Mouse (Mus musculus) sigmoid colon, adult 10 weeks (tissue): ENCODE measurements around the gene Lcp1. TPM values are rescaled to one million over a fixed set of nuclear protein-coding genes. Genes with fewer than 3 reads are reported as not detected.

Source experiments
- polyA plus RNA-seq: library from polyadenylated mRNA; stranded (reverse); fragments of 350-450 nt; fragmentation: Illumina TruSeq; extraction: RNeasy Lipid Tissue Mini Kit (QIAGEN cat#74804); gene quantifications from one replicate; pipeline ENCODE4 v1.2.3, GENCODE M21; 2014; ENCODE audit warnings: low read depth, low replicate concordance

Gene Lcp1
- 48.8 TPM for polyA plus RNA-seq

DNA sequence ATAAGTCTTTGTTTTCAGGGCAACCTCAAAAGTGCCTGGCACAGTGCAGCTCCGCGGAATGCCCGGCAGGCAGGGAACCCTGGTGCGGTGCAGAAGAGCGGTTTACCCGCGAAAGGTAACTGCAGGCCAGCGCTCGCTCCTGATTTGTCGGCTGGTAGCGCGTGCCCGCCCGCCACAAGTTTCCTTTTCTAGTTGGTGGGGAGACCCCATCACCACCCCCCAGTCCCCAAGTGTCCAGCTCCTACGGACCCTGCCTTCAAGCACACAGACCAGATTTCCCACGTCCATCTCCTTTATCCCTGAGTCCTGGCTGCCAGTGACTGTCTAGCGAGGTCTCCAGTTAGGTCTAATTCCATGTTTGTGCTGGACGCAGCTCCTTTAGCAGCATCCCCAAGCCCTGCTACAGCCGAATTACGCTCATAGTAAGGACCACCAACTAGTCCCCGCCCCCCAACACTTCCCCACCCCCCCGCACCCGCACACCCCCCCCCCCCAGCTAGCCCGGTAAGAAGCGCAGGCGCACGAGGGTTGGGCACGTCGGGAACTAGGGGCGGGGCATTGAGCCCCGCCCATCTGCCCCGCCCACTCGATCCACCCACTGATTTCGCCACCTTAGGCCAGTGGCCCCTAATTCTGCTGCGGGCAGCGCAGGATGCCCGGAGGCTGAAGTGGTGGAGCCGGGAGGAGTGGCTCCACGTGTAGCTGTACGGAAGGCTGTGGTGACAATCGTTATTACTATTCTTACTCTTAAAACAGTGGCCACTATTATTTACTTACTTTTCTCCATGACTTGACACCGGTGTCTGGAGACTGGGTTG, at the start of gene Lcp1, which contains the start of gene Lrrc63:
TSS of gene Lcp1 (plus strand) at position 601 of the 818 bp plus-strand sequence.
TSS of gene Lrrc63 (minus strand) at position 381 of the 818 bp plus-strand sequence.

DNA sequence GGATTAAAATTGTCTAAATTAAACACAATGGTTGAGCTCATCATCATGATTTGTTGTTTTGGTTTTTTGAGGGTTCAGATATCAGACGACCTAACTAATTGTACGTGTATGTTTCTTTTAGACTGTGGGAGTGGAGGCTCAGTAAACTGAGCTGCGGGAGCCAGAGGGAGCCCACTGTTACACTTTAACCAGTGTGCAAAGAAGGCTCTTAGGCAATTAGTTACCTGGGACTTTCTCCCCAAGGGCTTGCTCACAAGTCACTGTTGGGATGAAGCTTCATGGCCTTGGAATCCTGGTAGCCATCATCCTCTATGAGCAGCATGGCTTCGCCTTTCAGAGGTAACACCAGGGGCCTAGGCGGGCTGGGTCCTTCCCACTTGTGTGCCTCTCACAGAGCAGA, 111.2 kb downstream of the Lcp1 start, which contains the start of gene Cpb2:
TSS of gene Cpb2 (plus strand) at position 201 of the 400 bp plus-strand sequence.

Other genes starting within 250 kb of the Lcp1 start
- 25.6 TPM for gene Lrch1, start 183.2 kb upstream of the Lcp1 start, polyA plus RNA-seq
- 1.4 TPM for gene Rubcnl, start 115.1 kb upstream of the Lcp1 start, polyA plus RNA-seq
- not detected for gene Lrrc63, start 220 bp upstream of the Lcp1 start, polyA plus RNA-seq
- not detected for gene Cpb2, start 111.2 kb downstream of the Lcp1 start, polyA plus RNA-seq
- gene Zc3h13, start 153.3 kb downstream of the Lcp1 start, polyA plus RNA-seq: 20.8 TPM